8 mouse cellular contexts compared by ENCODE assay signal in genomic region chr5:31598579-31598978, GRCm38 (mm10). TPM values are rescaled to one million over a fixed set of nuclear protein-coding genes. Genes with fewer than 3 reads are reported as not detected.
DNase-seq lines count a peak whose midpoint lies in the region; ATAC-seq and TF ChIP-seq lines count a peak whose summit lies in the region.
"Had no signal": no experiment of that assay in that cellular context is flagged by ENCODE, and none has a peak within 500 bp of the region (broad histone marks: within the 10 kb centered on the region; RNA-seq: fewer than 3 reads in every experiment).

No protein-coding gene starts in this region.

- ATAC-seq in kidney, embryonic 16.5 days (ENCODE audit: low FRiP score, low TSS enrichment): no peak
- no peak for ATAC-seq in erythroblast, adult 5-6 weeks (replicated peaks; ENCODE audit: low FRiP score, poor library complexity, severe bottlenecking)

- peak; percentile 27 for DNase-seq in kidney, adult 9 months
- peak; percentile 68 for DNase-seq in A20 (ENCODE audit: low read depth, low spot score)
- peak; percentile 37 for DNase-seq in CH12.LX (ENCODE audit: extremely low read depth)
- DNase-seq in brain, embryonic 14.5 days (ENCODE audit: low read depth): peak; percentile 56
- peak; percentile 63 for DNase-seq in lung, postnatal 10 days

- no peak overlapping the region for H3K9ac ChIP-seq in kidney, embryonic 16.5 days (replicated peaks; ENCODE audit: low read length)
- H3K9ac ChIP-seq in CH12.LX (ENCODE audit: insufficient read depth, low read depth): no peak overlapping the region
- H3K9ac ChIP-seq: limb, embryonic 15.5 days had no signal

- peak; percentile 69 for TF ChIP-seq RAD21 in CH12.LX (IDR thresholded peaks at IDR 0.05; ENCODE audit: low read depth, low read length)

- peaks cover 17% of the 10 kb centered on the region for H3K4me1 ChIP-seq in kidney, embryonic 16.5 days (ENCODE audit: insufficient read depth, low read length)
- H3K4me1 ChIP-seq in CH12.LX (ENCODE audit: control insufficient read depth in 1 of 2, insufficient read depth in 2 of 2): peaks cover 6 to 14% of the 10 kb centered on the region in 2 experiments; a peak in 2 of 4 replicates

- no peak overlapping the region for H3K4me3 ChIP-seq in kidney, embryonic 16.5 days (ENCODE audit: low read length)
- H3K4me3 ChIP-seq in CH12.LX (replicated peaks in 1 of 3; ENCODE audit: low read depth in 2 of 3, low read length in 2 of 3, poor library complexity in 1 of 3): no peak overlapping the region
- H3K4me3 ChIP-seq: limb, embryonic 15.5 days had no signal

- H3K4me2 ChIP-seq in kidney, embryonic 16.5 days (replicated peaks; ENCODE audit: low read depth, low read length): no peak overlapping the region
- H3K4me2 ChIP-seq in CH12.LX (ENCODE audit: insufficient read depth, low read depth, poor library complexity, severe bottlenecking): no peak overlapping the region
- H3K4me2 ChIP-seq: limb, embryonic 15.5 days had no signal

- no peaks in the 10 kb centered on the region for H3K79me2 ChIP-seq in CH12.LX (replicated peaks; ENCODE audit: control insufficient read depth, extremely low read depth, insufficient read depth, poor library complexity, severe bottlenecking)

- H3K9me3 ChIP-seq in kidney, embryonic 16.5 days (ENCODE audit: low read length): no peaks in the 10 kb centered on the region
- H3K9me3 ChIP-seq in CH12.LX (replicated peaks; ENCODE audit: low read length): no peaks in the 10 kb centered on the region
- H3K9me3 ChIP-seq: limb, embryonic 15.5 days had no signal

- TF ChIP-seq EP300 in CH12.LX (IDR thresholded peaks at IDR 0.05; ENCODE audit: low read length): no peak

- H3K27me3 ChIP-seq in kidney, embryonic 16.5 days (ENCODE audit: insufficient read depth, low read length): no peaks in the 10 kb centered on the region
- H3K27me3 ChIP-seq in CH12.LX (replicated peaks): no peaks in the 10 kb centered on the region
- H3K27me3 ChIP-seq: limb, embryonic 15.5 days had no signal

- peak; percentile 8 to 66; a peak in 2 of 4 replicates for TF ChIP-seq CTCF in CH12.LX (conservative IDR thresholded peaks at IDR 0.05 in 1 of 2, IDR thresholded peaks at IDR 0.05 in 1 of 2; ENCODE audit: low read depth in 2 of 2, low read length in 2 of 2)
- TF ChIP-seq CTCF in brain, embryonic 14.5 days (IDR thresholded peaks at IDR 0.05; ENCODE audit: borderline replicate concordance, extremely low read depth, insufficient read depth, insufficient read length): peak; percentile 26; the same call in 1 of the 2 replicates

- dilution Hi-C loops in CH12.LX (cut with MboI; ENCODE audit: extremely low pct_ligation_motif_present, extremely low pct_unique_long_range_greater_than_20kb, low sequenced_read_pairs): no loop called here

- H3K36me3 ChIP-seq in kidney, embryonic 16.5 days (ENCODE audit: insufficient read depth, low read length): no peaks in the 10 kb centered on the region
- H3K36me3 ChIP-seq in CH12.LX (replicated peaks in 1 of 2; ENCODE audit: control insufficient read depth in 1 of 2, insufficient read depth in 1 of 2, low read length in 1 of 2): no peaks in the 10 kb centered on the region
- H3K36me3 ChIP-seq: limb, embryonic 15.5 days had no signal

- 68% methylated on average over 4 of the region's 4 CpGs for WGBS in kidney, embryonic 16.5 days

- in situ Hi-C loops in CH12.LX (cut with MboI; ENCODE audit: low pct_ligation_motif_present, low pct_unique_long_range_greater_than_20kb, low sequenced_read_pairs): loop anchor here (10.0 kb wide), 1 partner anchor 596 kb away; no protein-coding TSS in a partner anchor

- no peak overlapping the region for H3K27ac ChIP-seq in kidney, embryonic 16.5 days (ENCODE audit: low read length)
- no peak overlapping the region for H3K27ac ChIP-seq in CH12.LX (ENCODE audit: insufficient read depth, low read depth)
- H3K27ac ChIP-seq: limb, embryonic 15.5 days had no signal

- TF ChIP-seq POLR2A in CH12.LX (IDR thresholded peaks at IDR 0.05; ENCODE audit: low read depth, low read length): no peak
- no peak for TF ChIP-seq POLR2A in brain, embryonic 14.5 days (IDR thresholded peaks at IDR 0.05; ENCODE audit: borderline replicate concordance, extremely low read depth, insufficient read depth, insufficient read length, poor library complexity, severe bottlenecking)

TF ChIP-seq in CH12.LX, 34 proteins besides CTCF, POLR2A, EP300 and RAD21:
- no peak for TF ChIP-seq HCFC1 (IDR thresholded peaks at IDR 0.05; ENCODE audit: low read depth, low read length)
- TF ChIP-seq SMC3 (IDR thresholded peaks at IDR 0.05; ENCODE audit: low read depth, low read length): peak; percentile 48
- no peak for TF ChIP-seq MEF2A (IDR thresholded peaks at IDR 0.05; ENCODE audit: borderline replicate concordance, low read depth, low read length)
- TF ChIP-seq ZC3H11A (IDR thresholded peaks at IDR 0.05; ENCODE audit: low read depth, low read length): no peak
- TF ChIP-seq SIN3A (IDR thresholded peaks at IDR 0.05; ENCODE audit: low read length): no peak

RNA-seq across cellular contexts. Expression of gene Mrpl33, which starts 1.8 kb away (rescaled TPM):
- 237 and 260 TPM in 2 replicates for polyA plus RNA-seq in kidney, embryonic 16.5 days (2015; fragmentation: Nextera tagmentation; extraction: Ambion mirVana)
- 168 and 236 TPM in 2 replicates for total RNA-seq in CH12.LX (2012; rRNA removed)
- total RNA-seq in CH12.LX (2014; rRNA removed): 336 and 387 TPM in 2 replicates
- polyA plus RNA-seq in CH12.LX (2012; ENCODE audit: insufficient read length, low read depth): 114 and 150 TPM in 2 replicates
- 71.0 and 82.5 TPM in 2 replicates for polyA plus RNA-seq in brain, embryonic 14.5 days (2012; rRNA removed)
- total RNA-seq in erythroblast, adult 5-6 weeks (2015; ENCODE audit: low replicate concordance): 101 TPM in 2 replicates
- total RNA-seq in erythroblast, adult 5-6 weeks (2017; ENCODE audit: low replicate concordance): 42.5 and 55.5 TPM in 2 replicates
